Mouse (Mus musculus) urinary bladder, adult 2 months (tissue): ENCODE results near the gene Grhpr. TPM values are rescaled to one million over a fixed set of nuclear protein-coding genes. Genes with fewer than 3 reads are reported as not detected.
"Not testable (repeated sequence)": the region's sequence is repeated elsewhere in the genome, so short reads cannot be mapped to it uniquely, and the experiment has no call there.

Experiments
- DNase-seq: peaks from one replicate; pipeline ENCODE4 v3.0.0; 2022; ENCODE audit warnings: low spot score
- polyA plus RNA-seq: library from polyadenylated mRNA; depleted of rRNA; stranded (reverse); fragments of >200 nt; gene quantifications from 2 replicates; pipeline ENCODE4 v1.2.3, GENCODE M21; 2012; rRNA removed

Grhpr gene
- polyA plus RNA-seq: 34.9 and 38.4 TPM in 2 replicates

DNA sequence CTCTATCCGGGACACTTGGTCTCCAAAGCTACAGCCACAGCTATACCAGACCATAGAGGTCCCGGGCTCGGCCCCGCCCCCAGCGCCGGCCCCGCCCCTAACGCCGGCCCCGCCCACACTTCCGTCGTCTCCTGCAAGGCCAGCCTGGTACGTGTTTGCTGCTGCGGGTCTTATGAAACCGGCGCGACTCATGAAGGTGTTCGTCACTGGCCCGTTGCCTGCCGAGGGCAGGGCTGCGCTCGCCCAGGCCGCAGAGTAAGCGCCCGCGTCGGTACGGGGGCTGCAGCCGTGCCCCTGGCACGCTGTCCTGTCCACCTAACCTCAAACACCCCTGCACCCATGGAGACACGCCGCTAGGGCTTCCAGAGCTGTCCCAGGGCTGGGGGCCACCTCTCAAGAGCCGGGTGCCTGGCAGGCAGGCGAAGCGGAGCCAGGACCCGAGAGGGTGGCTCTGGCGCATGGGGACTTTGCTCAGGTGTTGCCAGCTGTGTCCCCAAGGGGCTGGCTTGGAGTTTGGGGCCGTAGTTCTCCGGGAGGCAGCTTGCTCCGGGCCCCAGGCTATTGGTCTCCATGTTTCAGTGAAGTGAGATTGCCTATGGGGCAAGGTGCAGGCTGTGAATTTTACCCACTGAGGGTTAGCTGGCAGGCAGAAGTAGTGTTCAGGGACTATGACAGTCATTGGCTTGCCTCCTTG is at the start of gene Grhpr:
Grhpr (plus strand) TSS at position 116 of the 694 bp plus-strand sequence.
- DNase-seq: peak; percentile 72

- no peak for DNase-seq
Observed at GRCm38 (mm10) chr4:44931732-44932131, 49.5 kb upstream of the Grhpr start.

DNA sequence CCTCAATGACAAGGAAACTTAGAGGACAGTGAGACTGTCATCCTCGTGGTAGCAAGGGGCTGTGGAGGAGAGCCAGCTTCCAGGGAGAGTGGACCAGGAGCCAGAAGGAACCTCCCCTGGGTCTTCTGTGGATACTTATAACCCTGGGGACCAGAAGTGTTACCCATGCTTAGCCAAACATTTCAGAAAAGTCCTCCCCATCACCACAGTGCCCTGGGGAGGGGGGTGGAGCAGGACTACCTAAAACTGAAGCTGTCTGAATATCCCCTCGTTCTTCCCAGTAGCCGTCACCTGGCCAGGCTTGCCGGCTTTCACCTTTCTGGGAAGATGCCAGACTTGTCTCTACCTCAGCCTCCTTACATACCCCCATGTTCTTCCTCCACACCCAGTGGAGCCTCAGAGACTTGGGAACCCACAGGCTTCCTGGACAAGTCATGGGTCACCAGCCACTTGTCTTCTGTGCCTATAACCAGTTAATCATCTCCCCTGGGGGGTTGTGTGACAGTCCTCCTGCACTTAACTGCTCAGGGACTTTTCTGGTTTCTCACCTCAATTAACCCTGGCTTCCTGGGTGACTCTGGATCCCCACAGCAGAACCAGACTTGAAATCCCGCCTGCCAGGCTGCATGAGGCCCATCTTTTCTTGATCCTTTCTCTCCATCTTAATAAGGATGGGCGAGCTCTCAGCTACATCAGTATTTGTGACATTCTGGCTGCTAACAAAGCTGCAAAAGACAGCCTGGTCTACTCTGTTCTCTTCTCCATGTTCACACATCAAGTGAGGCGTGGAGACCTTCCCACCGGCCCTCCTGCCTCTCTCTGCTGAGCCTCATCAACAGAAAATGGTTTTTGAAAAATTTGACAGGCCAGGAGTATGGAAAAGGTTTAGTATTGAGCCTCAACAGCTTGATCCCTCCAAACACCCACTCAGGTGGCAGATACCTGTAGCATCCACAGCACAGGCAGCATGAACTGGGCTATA is 42.5 kb upstream of the Grhpr start:
- DNase-seq: no peak

DNA sequence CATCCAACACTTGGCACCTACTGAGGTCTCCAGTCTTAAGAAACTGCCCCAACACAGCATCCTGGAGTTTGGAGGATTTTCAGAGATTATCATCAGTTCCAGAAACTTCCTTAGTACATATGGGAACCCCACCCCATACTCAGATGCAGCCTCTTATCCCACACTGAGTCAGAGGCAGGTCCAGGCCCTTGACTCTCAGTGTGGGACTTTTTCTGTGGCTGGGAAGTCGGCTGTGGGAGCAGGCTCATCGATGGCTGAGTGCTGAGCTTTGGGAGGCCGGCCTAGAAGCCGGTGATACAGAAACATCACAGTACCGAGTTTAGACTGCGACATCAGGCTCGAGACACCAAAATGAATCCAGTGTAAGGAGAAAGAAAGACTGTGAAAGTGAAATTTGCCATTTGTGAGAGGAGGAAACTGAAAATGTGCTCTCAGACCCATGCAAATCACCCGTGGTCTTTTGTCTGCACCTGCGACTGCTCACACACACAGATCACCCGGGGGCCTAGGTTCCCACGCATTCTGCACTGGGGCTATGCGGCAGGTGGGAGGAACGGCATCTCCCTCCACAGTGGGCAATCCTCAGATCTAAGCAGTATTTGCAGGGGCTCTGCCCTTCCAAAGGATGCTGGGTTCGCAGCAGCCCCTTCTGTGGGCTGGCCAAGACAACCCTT is 41.5 kb upstream of the Grhpr start:
- no peak for DNase-seq

- no peak for DNase-seq
Observed at GRCm38 (mm10) chr4:44940286-44940685, 40.9 kb upstream of the Grhpr start.

DNA sequence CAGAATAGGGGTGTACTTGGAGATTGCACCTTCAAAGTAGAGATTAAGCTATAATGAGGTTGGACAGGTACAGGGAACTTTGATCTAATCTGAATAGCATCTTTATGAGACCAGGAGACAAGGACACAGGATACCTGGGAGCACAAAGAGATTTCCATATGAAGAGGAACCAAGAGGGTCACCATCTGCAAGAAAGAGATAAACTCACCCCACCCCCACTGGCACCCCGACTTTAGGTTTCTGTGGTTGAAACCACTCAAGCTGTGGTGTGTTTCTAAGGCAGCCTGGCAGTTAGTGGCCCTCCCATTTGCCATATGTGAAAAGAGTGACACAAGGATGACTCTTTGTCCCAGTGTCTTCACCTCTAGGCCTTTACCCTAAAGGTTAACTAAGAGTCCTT is 39.0 kb upstream of the Grhpr start:
- no peak for DNase-seq

DNA sequence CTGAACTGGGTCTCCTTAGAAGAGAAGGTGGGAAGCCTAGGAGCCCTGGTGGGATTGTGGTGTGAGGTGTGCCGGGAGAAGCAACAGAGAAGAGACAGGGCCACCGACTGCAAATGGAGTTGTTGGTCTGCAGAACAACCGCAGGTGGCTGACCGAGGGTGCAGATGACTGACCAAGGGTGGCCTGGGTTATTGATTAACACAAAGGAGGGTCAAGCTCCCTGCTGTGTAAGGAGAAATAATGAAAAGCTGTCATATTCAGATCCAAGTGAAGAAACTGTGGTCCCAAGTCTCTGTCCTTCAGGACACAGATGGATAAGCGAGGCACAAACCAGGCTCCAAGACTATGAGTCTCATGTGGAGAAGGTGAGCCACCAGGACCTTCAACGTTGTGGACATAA is 37.7 kb upstream of the Grhpr start:
- DNase-seq: no peak

DNA sequence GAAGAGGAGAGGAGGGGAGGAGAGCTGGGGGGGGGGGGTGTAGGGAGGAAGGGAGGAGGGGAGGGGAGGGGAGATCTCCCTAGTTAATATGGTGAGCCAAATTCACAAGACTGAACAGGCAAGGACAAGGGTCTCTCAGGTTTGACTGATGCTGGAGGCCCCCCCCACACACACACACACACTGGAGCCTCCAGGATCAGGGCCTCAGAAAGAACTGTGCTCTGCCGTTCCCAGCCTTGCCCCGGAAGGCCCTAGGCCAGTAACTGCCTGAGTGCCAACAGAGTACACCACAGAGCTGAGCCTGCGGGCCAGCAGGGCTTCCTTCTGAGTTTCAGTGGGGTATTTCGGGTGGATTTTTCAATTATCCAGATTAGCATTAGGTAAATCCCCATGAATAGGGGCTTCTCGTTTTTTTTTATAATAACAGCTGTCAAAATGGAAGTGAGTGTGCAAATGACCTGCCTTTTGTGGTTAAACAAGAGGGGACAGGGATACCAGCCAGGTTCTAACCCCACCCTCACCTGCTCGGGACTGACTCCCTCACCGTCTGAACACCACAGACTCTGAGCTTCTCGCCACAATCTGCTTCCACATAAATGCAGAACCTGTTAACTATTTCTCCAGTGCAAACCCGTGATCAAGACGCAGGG is 36.6 kb upstream of the Grhpr start:
- DNase-seq: no peak

DNA sequence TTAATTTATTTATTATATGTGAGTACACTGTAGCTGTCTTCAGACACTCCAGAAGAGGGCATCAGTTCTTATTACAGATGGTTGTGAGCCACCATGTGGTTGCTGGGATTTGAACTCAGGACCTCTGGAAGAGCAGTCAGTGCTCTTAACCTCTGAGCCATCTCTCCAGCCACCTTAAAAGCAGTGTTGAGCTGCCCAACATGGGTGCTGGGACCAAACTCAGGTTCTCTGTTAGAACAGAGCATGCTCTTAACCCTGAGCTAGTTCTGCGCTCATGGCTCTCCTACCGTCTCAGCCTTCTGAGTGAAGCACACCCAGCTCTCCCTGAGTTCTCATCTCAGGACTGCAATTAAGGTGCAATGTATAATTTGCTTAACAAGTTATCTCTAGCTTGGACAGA is 35.1 kb upstream of the Grhpr start:
- not testable (repeated sequence) for DNase-seq

DNA sequence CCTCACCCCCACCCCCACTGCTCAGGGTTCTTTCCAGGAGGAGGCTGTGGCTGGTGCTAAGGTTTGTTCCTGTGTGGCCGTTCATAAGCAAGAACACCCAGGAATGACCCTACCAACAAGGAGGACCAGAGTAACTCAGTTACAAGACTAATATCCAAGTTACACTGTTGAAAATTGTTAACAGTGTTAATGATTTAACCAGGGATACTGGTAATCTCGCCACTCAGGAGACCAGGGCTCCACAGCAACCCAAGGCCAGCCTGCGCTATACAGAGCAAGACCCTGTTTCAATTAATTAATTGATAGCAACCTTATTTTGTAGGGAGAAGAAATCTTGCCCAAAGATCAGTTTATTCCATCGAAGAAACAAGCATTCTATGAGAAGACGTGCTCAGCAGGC is 33.7 kb upstream of the Grhpr start:
- DNase-seq: no peak

GRCm38 (mm10) chr4:44948314-44948713 is 32.9 kb upstream of the Grhpr start:
- no peak for DNase-seq

- DNase-seq: no peak
Observed at GRCm38 (mm10) chr4:44953041-44953440, 28.2 kb upstream of the Grhpr start.

DNA sequence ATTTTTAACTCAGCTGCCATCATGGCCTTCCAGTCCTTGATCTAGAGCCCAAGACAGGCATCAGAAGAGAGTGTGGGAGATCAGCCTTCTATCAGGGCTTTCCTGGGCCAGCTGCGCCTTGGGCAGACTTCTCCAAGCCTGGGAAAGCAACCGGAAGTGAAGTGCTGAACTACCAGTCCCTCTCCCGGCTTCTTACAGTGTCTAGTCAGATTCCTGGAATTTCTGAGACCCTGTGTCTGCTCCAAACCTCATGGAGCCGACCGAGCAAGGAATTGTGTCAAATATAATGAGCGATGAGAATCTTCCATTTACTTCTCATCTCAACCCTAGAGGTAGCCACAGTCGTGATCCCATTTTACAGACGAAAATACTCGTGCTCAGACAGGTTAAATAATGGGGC is 22.4 kb upstream of the Grhpr start:
- DNase-seq: no peak

DNA sequence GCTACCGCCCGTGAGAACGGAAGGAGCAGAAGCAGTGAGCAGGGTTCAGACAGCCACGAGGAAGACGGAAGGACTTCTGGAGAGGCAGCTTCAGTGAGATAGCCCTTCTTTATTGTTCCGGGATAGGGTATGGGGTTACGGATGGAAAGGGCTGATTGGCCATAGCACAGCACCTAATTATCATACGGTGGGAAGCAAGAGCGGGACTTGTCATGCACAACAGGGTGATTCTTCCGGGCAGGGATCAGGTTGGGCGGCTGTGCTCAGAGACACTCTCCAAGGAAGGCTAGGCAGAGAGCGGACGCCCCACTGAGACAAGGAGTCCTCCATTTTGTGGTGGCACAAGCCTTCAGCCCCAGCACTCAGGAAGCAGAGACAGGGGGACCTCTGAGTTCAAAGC is 22.0 kb upstream of the Grhpr start:
- DNase-seq: no peak

DNA sequence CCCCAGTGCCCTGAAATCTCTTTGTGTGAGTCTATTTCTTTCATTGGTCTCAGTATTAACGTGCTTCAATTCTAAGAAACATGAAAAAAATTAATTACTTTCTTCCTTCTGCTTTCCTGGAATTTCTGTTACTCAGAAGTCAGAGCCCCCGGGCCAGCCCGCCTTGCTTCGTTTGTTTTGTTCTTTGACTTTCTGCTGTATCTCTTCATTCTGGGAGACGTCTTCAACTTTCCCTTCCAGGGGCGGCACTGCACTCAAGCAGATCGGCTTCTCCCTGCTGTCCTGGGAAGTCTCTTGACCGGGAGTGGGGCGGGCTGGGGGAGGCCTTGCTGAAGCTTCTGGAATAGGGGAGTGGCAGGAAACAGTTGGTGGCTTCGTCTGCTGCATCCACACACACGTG is 18.0 kb upstream of the Grhpr start:
- no peak for DNase-seq

DNA sequence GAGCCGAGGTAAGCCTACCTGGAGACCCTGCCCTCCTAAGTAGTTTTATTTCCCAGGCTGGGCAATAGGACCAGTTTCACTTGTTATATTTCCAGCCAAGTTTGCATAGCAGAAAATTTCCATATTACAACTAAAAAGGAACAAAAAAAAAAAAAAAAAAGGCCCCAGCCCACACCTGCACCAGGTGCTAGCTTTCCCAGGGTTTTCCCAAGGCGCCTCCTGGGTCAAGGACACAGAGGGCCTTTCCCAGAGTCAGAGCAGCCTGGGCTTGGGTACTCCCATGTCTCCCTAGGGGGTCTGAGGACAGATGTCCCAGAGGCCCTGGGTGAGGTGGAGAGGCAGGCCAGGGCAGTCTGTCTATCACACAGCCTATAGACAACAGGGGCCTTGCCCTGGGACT is 16.0 kb upstream of the Grhpr start:
- DNase-seq: no peak

- DNase-seq: no peak
Observed at GRCm38 (mm10) chr4:44965736-44966135, 15.5 kb upstream of the Grhpr start.

GRCm38 (mm10) chr4:44967402-44967801 is 13.8 kb upstream of the Grhpr start:
- DNase-seq: no peak

DNA sequence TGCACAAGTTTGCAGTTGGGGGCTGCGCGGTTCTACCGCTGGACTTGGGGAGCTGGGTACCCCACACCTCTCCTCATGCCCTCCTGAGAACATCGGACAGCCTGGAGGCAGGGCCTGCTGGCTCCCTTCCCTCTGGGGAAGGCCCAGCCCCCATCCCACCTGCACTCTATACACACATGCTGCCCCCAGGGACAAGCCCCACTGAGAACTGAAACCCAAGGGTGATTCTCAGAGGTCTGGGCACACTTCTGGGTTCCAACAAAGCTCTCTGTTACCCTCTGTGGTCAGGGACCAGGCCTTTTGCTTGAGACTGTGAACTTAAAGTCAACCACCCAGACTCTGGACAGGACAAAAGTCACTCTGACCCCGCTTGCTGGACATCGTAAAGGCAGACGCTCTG is 11.1 kb upstream of the Grhpr start:
- DNase-seq: no peak

DNA sequence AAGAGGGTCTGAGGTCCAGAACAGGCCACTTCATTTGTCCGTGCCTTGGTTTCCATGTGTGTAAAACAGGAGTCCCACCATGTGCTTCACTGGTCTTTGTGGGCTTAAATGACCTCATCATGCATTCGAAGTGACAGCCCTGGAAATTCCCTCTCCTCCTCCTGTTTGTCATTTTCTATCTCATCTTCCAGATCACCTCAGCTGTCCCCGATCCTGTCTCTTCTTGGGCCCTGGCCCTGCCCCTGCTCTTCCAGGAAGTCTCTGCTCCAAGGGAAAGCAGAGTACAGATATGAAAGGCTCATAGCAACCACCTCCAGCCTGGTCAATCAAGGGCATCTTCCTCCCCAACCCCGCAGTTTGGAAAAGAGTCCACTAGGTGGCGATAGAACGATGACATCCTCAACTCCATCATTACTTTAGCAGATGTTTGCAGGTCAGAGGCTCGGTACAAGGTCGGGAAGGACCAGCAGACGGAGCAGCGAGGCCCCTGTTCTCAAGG is 10.5 kb upstream of the Grhpr start:
- no peak for DNase-seq

GRCm38 (mm10) chr4:44973450-44973849 is 7.7 kb upstream of the Grhpr start:
- peak; percentile 82 for DNase-seq

GRCm38 (mm10) chr4:44973871-44974270 is 7.3 kb upstream of the Grhpr start:
- no peak for DNase-seq
